Comparison of ENCODE assay signal across 12 mouse cellular contexts in the genomic region with DNA sequence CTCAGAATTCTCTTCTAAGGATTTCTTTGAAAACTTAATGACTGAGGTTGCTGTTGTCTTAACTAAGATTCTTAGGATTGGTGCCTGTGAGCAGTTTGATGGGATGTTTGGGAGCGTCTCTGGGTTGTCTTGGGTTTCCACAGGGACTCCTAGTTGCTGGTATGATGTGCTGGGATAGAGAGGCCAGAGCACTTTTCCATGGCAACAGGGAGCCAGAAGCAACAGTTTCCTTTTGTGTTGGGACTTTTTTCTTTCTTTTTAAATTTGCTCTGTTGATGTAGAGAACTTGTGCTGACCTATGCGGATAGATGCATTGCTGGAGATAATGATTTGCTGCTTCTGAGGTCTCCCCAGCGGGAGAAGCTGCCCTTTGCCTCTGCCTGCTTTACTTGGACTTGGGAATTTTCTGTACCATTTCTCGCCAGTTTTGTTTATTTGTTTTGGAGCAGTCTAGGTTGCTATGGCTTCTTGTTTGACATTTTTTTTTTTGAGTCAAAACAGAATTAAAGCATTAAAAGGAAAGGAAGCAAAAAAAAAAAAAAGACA. TPM values are rescaled to one million over a fixed set of nuclear protein-coding genes. Genes with fewer than 3 reads are reported as not detected.
A peak's percentile ranks its signal among the peaks of the same experiment; 100 is the strongest.
DNase-seq lines count a peak whose midpoint lies in the region; ATAC-seq and TF ChIP-seq lines count a peak whose summit lies in the region.
"Had no signal": no experiment of that assay in that cellular context is flagged by ENCODE, and none has a peak within 500 bp of the region (broad histone marks: within the 10 kb centered on the region; RNA-seq: fewer than 3 reads in every experiment).

No protein-coding gene starts in this region.

- H3K27me3 ChIP-seq in midbrain, embryonic 15.5 days (replicated peaks), result no peaks in the 10 kb centered on the region
- H3K27me3 ChIP-seq in midbrain, embryonic 13.5 days, result no peaks in the 10 kb centered on the region
- no peaks in the 10 kb centered on the region for H3K27me3 ChIP-seq in hindbrain, postnatal 0 days (ENCODE audit: insufficient read depth, low read length)
- no peaks in the 10 kb centered on the region for H3K27me3 ChIP-seq in limb, embryonic 13.5 days

- H3K4me2 ChIP-seq in midbrain, embryonic 15.5 days, result no peak overlapping the region
- H3K4me2 ChIP-seq in midbrain, embryonic 13.5 days (replicated peaks), result no peak overlapping the region
- H3K4me2 ChIP-seq in hindbrain, postnatal 0 days (ENCODE audit: low read depth, low read length), result peak overlapping the region; percentile 46
- H3K4me2 ChIP-seq in limb, embryonic 13.5 days (replicated peaks), result peak overlapping the region; percentile 39
- H3K4me2 ChIP-seq: liver, embryonic 15.5 days had no signal

- no peak overlapping the region for H3K27ac ChIP-seq in midbrain, embryonic 15.5 days
- no peak overlapping the region for H3K27ac ChIP-seq in midbrain, embryonic 13.5 days
- H3K27ac ChIP-seq in hindbrain, postnatal 0 days, result 0 out of 2 replicates have a peak overlapping the region, but pooled peaks have one; percentile 45
- H3K27ac ChIP-seq in limb, embryonic 13.5 days, result 0 out of 2 replicates have a peak overlapping the region, but pooled peaks have one; percentile 34
- H3K27ac ChIP-seq: liver, embryonic 15.5 days had no signal

- DNase-seq in hindbrain, postnatal 0 days (ENCODE audit: low spot score), result peak; percentile 5
- DNase-seq in spleen, adult 12 weeks (ENCODE audit: low spot score), result no peak
- no peak for DNase-seq in ovary, postnatal 14 days (ENCODE audit: low spot score)
- DNase-seq in gastrocnemius, postnatal 10 days, result no peak
- DNase-seq: cerebellum, adult 11 months; right cerebral cortex, adult 18-20 months had no signal

- 0 out of 2 replicates have a peak, but pooled peaks have one; percentile 27 for ATAC-seq in midbrain, embryonic 15.5 days (replicated peaks)
- no peak for ATAC-seq in midbrain, embryonic 13.5 days
- ATAC-seq in hindbrain, postnatal 0 days, result 0 out of 2 replicates have a peak, but pooled peaks have one; percentile 72
- no peak for ATAC-seq in limb, embryonic 13.5 days (ENCODE audit: low FRiP score, low read depth)

- H3K9ac ChIP-seq in midbrain, embryonic 15.5 days, result no peak overlapping the region
- H3K9ac ChIP-seq in midbrain, embryonic 13.5 days (replicated peaks), result no peak overlapping the region
- no peak overlapping the region for H3K9ac ChIP-seq in hindbrain, postnatal 0 days (replicated peaks; ENCODE audit: low read length)
- H3K9ac ChIP-seq in limb, embryonic 13.5 days, result no peak overlapping the region
- H3K9ac ChIP-seq: liver, embryonic 15.5 days had no signal

- 47% methylated on average over 4 of the region's 4 CpGs for WGBS in midbrain, embryonic 15.5 days
- 40% methylated on average over 4 of the region's 4 CpGs for WGBS in midbrain, embryonic 13.5 days
- 26% methylated on average over 4 of the region's 4 CpGs for WGBS in hindbrain, postnatal 0 days
- WGBS in limb, embryonic 13.5 days, result 73% methylated on average over 4 of the region's 4 CpGs

- no peak for TF ChIP-seq CTCF in hindbrain, postnatal 0 days (IDR thresholded peaks at IDR 0.05; ENCODE audit: low read depth)

- H3K9me3 ChIP-seq in midbrain, embryonic 15.5 days, result no peaks in the 10 kb centered on the region
- no peaks in the 10 kb centered on the region for H3K9me3 ChIP-seq in midbrain, embryonic 13.5 days
- H3K9me3 ChIP-seq in hindbrain, postnatal 0 days (ENCODE audit: low read length), result no peaks in the 10 kb centered on the region
- H3K9me3 ChIP-seq in limb, embryonic 13.5 days, result no peaks in the 10 kb centered on the region
- H3K9me3 ChIP-seq: liver, embryonic 15.5 days had no signal

- no peaks in the 10 kb centered on the region for H3K36me3 ChIP-seq in midbrain, embryonic 15.5 days (replicated peaks)
- no peaks in the 10 kb centered on the region for H3K36me3 ChIP-seq in midbrain, embryonic 13.5 days
- H3K36me3 ChIP-seq in hindbrain, postnatal 0 days (ENCODE audit: insufficient read depth, low read length), result no peaks in the 10 kb centered on the region
- H3K36me3 ChIP-seq in limb, embryonic 13.5 days, result no peaks in the 10 kb centered on the region
- H3K36me3 ChIP-seq: liver, embryonic 15.5 days had no signal

- H3K4me1 ChIP-seq in midbrain, embryonic 15.5 days, result no peaks in the 10 kb centered on the region
- H3K4me1 ChIP-seq in midbrain, embryonic 13.5 days (replicated peaks), result no peaks in the 10 kb centered on the region
- H3K4me1 ChIP-seq in hindbrain, postnatal 0 days (ENCODE audit: insufficient read depth, low read length), result 0 out of 2 replicates have a peak, but pooled peaks cover 4% of the 10 kb centered on the region
- H3K4me1 ChIP-seq in limb, embryonic 13.5 days, result peaks cover 9% of the 10 kb centered on the region

- H3K4me3 ChIP-seq in midbrain, embryonic 15.5 days, result no peak overlapping the region
- H3K4me3 ChIP-seq in midbrain, embryonic 13.5 days (replicated peaks), result no peak overlapping the region
- no peak overlapping the region for H3K4me3 ChIP-seq in hindbrain, postnatal 0 days (ENCODE audit: low read length)
- 0 out of 2 replicates have a peak overlapping the region, but pooled peaks have one; percentile 5 for H3K4me3 ChIP-seq in limb, embryonic 13.5 days
- H3K4me3 ChIP-seq: liver, embryonic 15.5 days had no signal

RNA-seq across cellular contexts. Expression of a gene that starts 0.7 kb away (rescaled TPM):
- polyA plus RNA-seq in midbrain, embryonic 15.5 days (2015; fragmentation: Nextera tagmentation; extraction: Ambion mirVana), result 0.89 and 0.93 TPM in 2 replicates
- polyA plus RNA-seq in midbrain, embryonic 13.5 days (2015; fragmentation: Nextera tagmentation; extraction: Ambion mirVana), result 0.30 and 0.52 TPM in 2 replicates
- total RNA-seq in hindbrain, postnatal 0 days (2014; rRNA removed), result 1.4 and 1.6 TPM in 2 replicates
- 1.4 and 1.6 TPM in 2 replicates for polyA plus RNA-seq in hindbrain, postnatal 0 days (2015; fragmentation: Nextera tagmentation; extraction: Ambion mirVana)
- 37.8 and 44.4 TPM in 2 replicates for polyA plus RNA-seq in limb, embryonic 13.5 days (2015; fragmentation: Nextera tagmentation; extraction: Ambion mirVana)
- 10 to 100 TPM; 46.6 to 59.1 TPM for total RNA-seq in gastrocnemius, postnatal 10 days (2021)

RNA-seq across cellular contexts. Expression of a gene that starts 28.7 kb away (rescaled TPM):
- polyA plus RNA-seq in midbrain, embryonic 15.5 days (2015; fragmentation: Nextera tagmentation; extraction: Ambion mirVana), result 11.4 and 13.8 TPM in 2 replicates
- 8.8 and 9.3 TPM in 2 replicates for polyA plus RNA-seq in midbrain, embryonic 13.5 days (2015; fragmentation: Nextera tagmentation; extraction: Ambion mirVana)
- 8.5 and 11.3 TPM in 2 replicates for total RNA-seq in hindbrain, postnatal 0 days (2014; rRNA removed)
- 10.8 and 11.3 TPM in 2 replicates for polyA plus RNA-seq in hindbrain, postnatal 0 days (2015; fragmentation: Nextera tagmentation; extraction: Ambion mirVana)
- polyA plus RNA-seq in limb, embryonic 13.5 days (2015; fragmentation: Nextera tagmentation; extraction: Ambion mirVana), result 21.2 and 21.3 TPM in 2 replicates
- total RNA-seq in gastrocnemius, postnatal 10 days (2021), result 10 to 100 TPM; 14.0 to 16.9 TPM

RNA-seq across cellular contexts. Expression of a gene that starts 47.7 kb away (rescaled TPM):
- 0.06 and 0.18 TPM in 2 replicates for polyA plus RNA-seq in midbrain, embryonic 15.5 days (2015; fragmentation: Nextera tagmentation; extraction: Ambion mirVana)
- polyA plus RNA-seq in midbrain, embryonic 13.5 days (2015; fragmentation: Nextera tagmentation; extraction: Ambion mirVana), result 0.09 TPM in 1 of 2 replicates, not detected in the other
- total RNA-seq in hindbrain, postnatal 0 days (2014; rRNA removed), result not detected in 2 replicates
- polyA plus RNA-seq in hindbrain, postnatal 0 days (2015; fragmentation: Nextera tagmentation; extraction: Ambion mirVana), result 0.09 and 0.23 TPM in 2 replicates
- polyA plus RNA-seq in limb, embryonic 13.5 days (2015; fragmentation: Nextera tagmentation; extraction: Ambion mirVana), result 0.23 and 0.38 TPM in 2 replicates
- not detected for total RNA-seq in gastrocnemius, postnatal 10 days (2021)
- total RNA-seq: gastrocnemius, postnatal 14 days; layer of hippocampus, postnatal 14 days had no signal

Comparison
In these comparisons a context has a peak if more than half of its experiments do, and no peak if none do; other contexts are left out.
1. ATAC-seq: peak in midbrain, embryonic 15.5 days (single experiment) and hindbrain, postnatal 0 days (single experiment); none in midbrain, embryonic 13.5 days (single experiment) and limb, embryonic 13.5 days (single experiment).
2. H3K27ac ChIP-seq: peak in hindbrain, postnatal 0 days (single experiment) and limb, embryonic 13.5 days (single experiment); none in midbrain, embryonic 15.5 days (single experiment) and midbrain, embryonic 13.5 days (single experiment).
3. H3K4me2 ChIP-seq: peak in hindbrain, postnatal 0 days (single experiment) and limb, embryonic 13.5 days (single experiment); none in midbrain, embryonic 15.5 days (single experiment) and midbrain, embryonic 13.5 days (single experiment).
4. RNA of a gene that starts 0.7 kb away (polyA plus RNA-seq): 37.8 to 44.4 TPM in limb, embryonic 13.5 days; 1.4 to 1.6 TPM in hindbrain, postnatal 0 days, 0.89 to 0.93 TPM in midbrain, embryonic 15.5 days and 0.30 to 0.52 TPM in midbrain, embryonic 13.5 days; every median in the first group is over 10 times any median in the second.